Mouse (Mus musculus): ENCODE data around the gene Chn1.

DNA sequence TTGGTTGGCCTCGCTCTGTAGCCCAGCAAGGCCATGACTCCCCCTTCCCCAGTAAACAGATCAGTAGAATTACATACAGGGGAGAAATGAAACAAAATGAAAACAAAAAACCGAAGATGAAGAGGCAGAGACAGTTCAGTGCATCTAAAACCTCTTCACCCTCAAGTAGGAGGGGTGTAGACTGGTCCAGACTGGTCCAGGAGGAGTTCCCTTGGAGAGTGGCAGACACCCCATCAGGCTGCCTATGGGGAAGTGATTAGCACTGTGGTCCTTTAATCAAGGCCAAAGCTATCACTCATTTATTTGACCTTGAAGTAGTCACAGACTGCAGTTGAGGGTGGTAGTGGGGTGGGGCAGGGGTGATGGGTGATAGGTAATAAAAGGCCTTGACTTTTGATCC is 170.6 kb downstream of the Chn1 start:
- TF ChIP-seq CTCF (IDR thresholded peaks at IDR 0.05; ENCODE audit: borderline replicate concordance, extremely low read depth, insufficient read depth, insufficient read length) (no peak), POLR2A (IDR thresholded peaks at IDR 0.05; ENCODE audit: borderline replicate concordance, extremely low read depth, insufficient read depth, insufficient read length, poor library complexity, severe bottlenecking) (no peak)
